Mouse (Mus musculus) limb, embryonic 10.5 days (tissue): ENCODE measurements around the gene Mfn2. TPM values are rescaled to one million over a fixed set of nuclear protein-coding genes. Genes with fewer than 3 reads are reported as not detected.
A peak's percentile ranks its signal among the peaks of the same experiment; 100 is the strongest.
"Not testable (repeated sequence)": the region's sequence is repeated elsewhere in the genome, so short reads cannot be mapped to it uniquely, and the experiment has no call there.

Source experiments
- DNase-seq: peaks from one replicate; pipeline ENCODE4 v3.0.0-alpha.2; 2017; ENCODE audit warnings: low spot score
- H3K27ac ChIP-seq: fragments of 300-500 bp; sonication (generic); 2 replicates; pipeline ENCODE4 v1.5.1; 2016; ENCODE audit warnings: mild to moderate bottlenecking
- H3K27me3 ChIP-seq: fragments of 300-500 bp; sonication (generic); 2 replicates; pipeline ENCODE4 v1.6.1; 2016; ENCODE audit warnings: low read depth, mild to moderate bottlenecking; ENCODE audit not compliant: poor library complexity, severe bottlenecking
- H3K36me3 ChIP-seq: fragments of 300-500 bp; sonication (generic); 2 replicates; pipeline ENCODE4 v1.6.1; 2016; ENCODE audit warnings: mild to moderate bottlenecking, moderate library complexity
- H3K4me1 ChIP-seq: fragments of 300-500 bp; sonication (generic); 2 replicates; pipeline ENCODE4 v1.6.1; 2016
- H3K4me3 ChIP-seq: fragments of 300-500 bp; sonication (generic); 2 replicates; pipeline ENCODE4 v1.5.1; 2016; ENCODE audit warnings: mild to moderate bottlenecking, moderate library complexity
- H3K9me3 ChIP-seq: fragments of 300-500 bp; sonication (generic); replicated peaks from 2 replicates; pipeline ENCODE4 v1.6.1; 2016; ENCODE audit warnings: mild to moderate bottlenecking
- WGBS: fragments of 180-500 bp; shearing (Covaris S2); methylation state at CpG from one replicate; pipeline ENCODE4 v1.1.7; 2016; 5-methylcytosine and 5-hydroxymethylcytosine counted together
- polyA plus RNA-seq: library from polyadenylated mRNA; unstranded; fragments of >200 nt; fragmentation: Nextera tagmentation; extraction: Ambion mirVana; gene quantifications from 2 replicates; pipeline ENCODE4 v1.2.1, GENCODE M21; 2016

Mfn2 gene
- polyA plus RNA-seq, 1 experiment from 2014 or later, result 31.5 TPM

- 66% methylated on average over 2 of the region's 2 CpGs for WGBS
- H3K27ac ChIP-seq, result no peak overlapping the region
- H3K27me3 ChIP-seq, result no peaks in the 10 kb centered on the region
- DNase-seq, result no peak
- H3K4me3 ChIP-seq, result no peak overlapping the region
- H3K9me3 ChIP-seq, result no peaks in the 10 kb centered on the region
- H3K36me3 ChIP-seq, result peaks cover 96% of the 10 kb centered on the region
- H3K4me1 ChIP-seq, result no peaks in the 10 kb centered on the region
These were observed 25.0 kb downstream of the Mfn2 start for GRCm38 (mm10) chr4:147879456-147879855.

DNA sequence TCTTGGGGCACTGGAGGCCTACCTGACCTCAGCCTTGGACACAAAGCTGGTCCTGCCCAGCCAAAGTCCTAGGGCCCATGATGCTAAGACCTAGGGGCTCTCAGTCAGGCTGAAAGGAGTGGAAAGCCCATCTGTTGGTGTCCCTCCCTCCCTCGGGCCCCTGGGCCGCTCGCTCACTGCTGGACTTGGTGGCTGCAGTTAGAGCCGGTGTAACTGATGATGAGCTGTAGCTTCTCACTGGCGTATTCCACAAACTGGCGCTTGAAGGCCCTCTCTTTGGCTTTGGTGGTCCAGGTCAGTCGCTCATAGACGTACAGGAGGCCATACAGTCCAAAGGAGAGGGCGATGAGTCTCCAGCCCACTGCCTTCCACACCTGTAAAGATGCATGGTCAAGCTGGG is 26.0 kb downstream of the Mfn2 start:
- H3K36me3 ChIP-seq, result peaks cover 97% of the 10 kb centered on the region
- DNase-seq, result no peak
- H3K9me3 ChIP-seq, result no peaks in the 10 kb centered on the region
- no peaks in the 10 kb centered on the region for H3K4me1 ChIP-seq
- H3K27me3 ChIP-seq, result no peaks in the 10 kb centered on the region
- WGBS, result 96% methylated on average over 9 of the region's 9 CpGs
- no peak overlapping the region for H3K27ac ChIP-seq
- H3K4me3 ChIP-seq, result no peak overlapping the region

- DNase-seq, result no peak
These were observed 28.5 kb downstream of the Mfn2 start for GRCm38 (mm10) chr4:147875852-147876575.

DNA sequence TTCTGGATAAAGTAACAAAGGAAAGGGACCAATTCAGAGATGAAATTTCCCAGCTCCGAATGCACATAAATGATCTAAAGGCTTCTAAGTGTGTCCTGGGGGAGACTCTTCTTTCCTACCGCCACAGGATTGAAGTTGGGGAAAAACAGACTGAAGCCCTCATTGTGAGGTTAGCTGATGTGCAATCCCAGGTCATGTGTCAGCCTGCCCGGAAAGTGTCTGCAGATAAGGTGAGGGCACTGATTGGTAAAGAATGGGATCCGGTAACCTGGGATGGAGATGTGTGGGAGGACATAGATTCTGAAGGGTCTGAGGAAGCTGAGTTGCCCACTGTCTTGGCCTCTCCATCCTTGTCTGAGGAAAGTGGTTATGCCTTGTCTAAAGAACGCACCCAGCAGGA is 35.3 kb downstream of the Mfn2 start:
- H3K36me3 ChIP-seq, result peaks cover 67% of the 10 kb centered on the region
- peak; percentile 37 for DNase-seq

More at GRCm38 (mm10) chr4:147875852-147876575, 28.5 kb downstream of the Mfn2 start:
- Histone ChIP-seq H3K4me1 (no peaks in the 10 kb centered on the region), H3K27me3 (no peaks in the 10 kb centered on the region), H3K36me3 (peaks cover 97% of the 10 kb centered on the region), H3K27ac (no peak overlapping the region), H3K9me3 (no peaks in the 10 kb centered on the region), H3K4me3 (no peak overlapping the region)
- 91% methylated on average over 4 of the region's 4 CpGs for WGBS

DNA sequence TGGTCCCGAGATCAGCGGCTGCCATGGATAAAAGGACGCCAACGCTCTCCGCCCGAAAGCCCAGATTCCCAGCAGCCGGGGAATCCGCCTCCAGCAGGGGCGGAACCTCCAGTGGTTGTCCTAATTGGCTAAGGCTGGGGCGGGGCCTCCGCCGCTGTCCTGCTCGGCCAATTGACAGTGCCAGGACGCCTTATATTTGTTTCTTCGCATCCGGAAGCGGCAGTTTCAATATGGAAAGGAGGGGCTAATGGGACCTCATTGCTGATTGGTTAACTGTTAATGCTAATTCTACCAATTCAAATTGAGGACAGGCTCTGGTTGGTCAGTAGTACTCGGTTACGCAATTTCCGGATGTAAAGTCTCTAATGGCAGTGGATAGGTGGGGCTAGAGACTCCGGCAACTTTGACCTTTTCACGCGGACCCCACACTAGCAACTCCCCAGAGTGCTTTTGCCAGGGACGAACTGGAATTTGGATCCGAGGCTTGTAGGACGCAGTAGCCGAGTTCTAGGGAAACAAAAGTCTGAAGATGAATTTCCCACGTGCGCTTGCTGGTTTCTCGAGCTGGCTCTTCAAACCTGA is 36.0 kb downstream of the Mfn2 start, which contains the start of the genes Miip and Fv1:
Gene Miip (minus strand): TSS at position 367 of the 582 bp plus-strand sequence.
Gene Fv1 (plus strand): TSS at position 530 of the 582 bp plus-strand sequence.
- peak within 1 kb of the TSS; percentile 89 for H3K27ac ChIP-seq
- H3K4me3 ChIP-seq, result peak within 1 kb of the TSS; percentile 96
- 0% methylated on average over 30 of the region's 30 CpGs for WGBS
- H3K4me1 ChIP-seq, result peaks cover 23% of the 10 kb centered on the region
- DNase-seq, result peak; percentile 92
- H3K9me3 ChIP-seq, result no peaks in the 10 kb centered on the region
- H3K27me3 ChIP-seq, result no peaks in the 10 kb centered on the region
- peaks cover 66% of the 10 kb centered on the region for H3K36me3 ChIP-seq

More for the DNA sequence above, 35.3 kb downstream of the Mfn2 start:
- H3K9me3 ChIP-seq, result no peaks in the 10 kb centered on the region
- WGBS, result 23% methylated on average over 5 of the region's 5 CpGs
- H3K27me3 ChIP-seq, result no peaks in the 10 kb centered on the region
- H3K4me1 ChIP-seq, result peaks cover 23% of the 10 kb centered on the region
- H3K27ac ChIP-seq, result peak overlapping the region; percentile 89
- peak overlapping the region; percentile 96 for H3K4me3 ChIP-seq

DNA sequence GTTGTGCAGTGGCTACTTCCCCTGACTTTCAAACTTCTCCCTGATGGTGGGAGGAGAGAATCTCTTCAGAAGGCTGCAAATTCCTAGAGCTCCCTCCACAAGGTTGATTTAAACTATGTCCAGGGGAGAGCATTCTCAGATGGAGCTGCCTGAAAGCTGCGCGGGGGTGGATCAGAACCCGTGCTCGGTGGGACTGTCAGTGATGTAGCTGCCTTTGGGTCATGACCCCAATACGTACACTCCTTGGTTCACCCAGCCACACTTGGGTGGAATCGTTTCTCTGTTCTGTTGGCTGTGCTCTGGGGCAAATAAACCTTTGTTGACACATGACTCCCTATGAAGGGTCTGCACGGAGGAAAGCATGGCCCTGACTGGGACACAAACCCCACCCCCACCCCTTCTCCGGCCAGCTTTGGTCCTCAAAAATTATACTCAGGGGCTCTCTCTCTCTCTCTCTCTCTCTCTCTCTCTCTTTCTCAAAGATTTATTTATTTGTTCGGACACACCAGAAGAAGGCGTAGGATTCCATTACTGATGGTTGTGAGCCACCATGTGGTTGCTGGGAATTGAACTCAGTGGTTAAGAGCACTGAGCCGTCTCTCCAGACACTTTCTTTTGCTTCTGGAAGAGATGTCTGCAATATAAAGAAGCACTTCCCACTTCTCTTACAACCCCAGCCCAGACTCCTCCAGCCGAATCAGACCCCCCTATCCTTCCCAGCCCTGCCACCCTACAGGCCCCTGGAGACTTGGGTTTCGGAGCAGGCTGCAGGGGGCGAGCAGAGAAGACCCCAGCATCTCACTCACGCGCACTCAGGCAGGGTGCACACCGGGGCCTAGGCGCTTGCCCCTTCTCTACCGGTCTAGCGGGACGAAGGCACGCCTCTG is 36.7 kb downstream of the Mfn2 start:
- Histone ChIP-seq H3K27ac (peak overlapping the region; percentile 89), H3K4me3 (peak overlapping the region; percentile 96), H3K9me3 (no peaks in the 10 kb centered on the region), H3K27me3 (no peaks in the 10 kb centered on the region), H3K4me1 (peaks cover 23% of the 10 kb centered on the region), H3K36me3 (peaks cover 66% of the 10 kb centered on the region)
- WGBS, result 8% methylated on average over 22 of the region's 22 CpGs
- no peak for DNase-seq

- not testable (repeated sequence) for H3K27ac ChIP-seq, H3K4me3 ChIP-seq, H3K27me3 ChIP-seq, H3K9me3 ChIP-seq, DNase-seq
- H3K4me1 ChIP-seq, result peaks cover 23% of the 10 kb centered on the region
- H3K36me3 ChIP-seq, result peaks cover 66% of the 10 kb centered on the region
- 43% methylated on average over 3 of the region's 3 CpGs for WGBS
These were observed 37.7 kb downstream of the Mfn2 start for GRCm38 (mm10) chr4:147866793-147867192.

- Histone ChIP-seq H3K27ac (no peak overlapping the region), H3K9me3 (no peaks in the 10 kb centered on the region), H3K36me3 (peaks cover 66% of the 10 kb centered on the region), H3K4me3 (no peak overlapping the region), H3K27me3 (no peaks in the 10 kb centered on the region), H3K4me1 (peaks cover 23% of the 10 kb centered on the region)
- 91% methylated on average over 9 of the region's 9 CpGs for whole genome bisulfite sequencing
- no peak for DNase-seq
These were observed 38.4 kb downstream of the Mfn2 start for GRCm38 (mm10) chr4:147866056-147866455.

GRCm38 (mm10) chr4:147865651-147866050 is 38.9 kb downstream of the Mfn2 start:
- H3K9me3 ChIP-seq, result no peaks in the 10 kb centered on the region
- peaks cover 66% of the 10 kb centered on the region for H3K36me3 ChIP-seq
- H3K27me3 ChIP-seq, result no peaks in the 10 kb centered on the region
- no peak overlapping the region for H3K4me3 ChIP-seq
- WGBS, result 100% methylated on average over 6 of the region's 6 CpGs
- H3K27ac ChIP-seq, result no peak overlapping the region
- peaks cover 23% of the 10 kb centered on the region for H3K4me1 ChIP-seq
- DNase-seq, result no peak

DNA sequence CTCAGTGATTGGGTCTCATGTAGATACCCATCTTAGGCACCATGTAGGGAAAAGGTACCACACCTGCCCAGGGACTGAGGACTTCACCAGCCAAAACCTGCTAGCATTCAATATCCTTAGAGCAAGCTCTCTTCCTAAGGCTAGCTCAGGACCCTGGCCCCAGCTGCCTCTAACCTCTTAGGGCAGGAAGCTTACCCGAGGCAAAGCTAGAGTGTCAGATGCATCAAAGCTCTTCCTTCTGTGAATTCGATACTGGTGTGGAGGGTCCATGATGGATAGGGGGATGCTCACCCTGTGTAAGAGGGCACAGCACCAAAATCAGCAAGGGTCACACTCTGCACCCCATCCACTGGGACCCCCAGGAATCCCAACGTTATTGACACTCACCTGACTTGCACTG is 42.5 kb downstream of the Mfn2 start:
- no peaks in the 10 kb centered on the region for H3K9me3 ChIP-seq
- no peaks in the 10 kb centered on the region for H3K27me3 ChIP-seq
- peaks cover 63% of the 10 kb centered on the region for H3K36me3 ChIP-seq
- no peak overlapping the region for H3K4me3 ChIP-seq
- WGBS, result 90% methylated on average over 3 of the region's 3 CpGs
- H3K27ac ChIP-seq, result no peak overlapping the region
- H3K4me1 ChIP-seq, result 0 out of 2 replicates have a peak, but pooled peaks cover under 1% of the 10 kb centered on the region
- DNase-seq, result no peak

DNA sequence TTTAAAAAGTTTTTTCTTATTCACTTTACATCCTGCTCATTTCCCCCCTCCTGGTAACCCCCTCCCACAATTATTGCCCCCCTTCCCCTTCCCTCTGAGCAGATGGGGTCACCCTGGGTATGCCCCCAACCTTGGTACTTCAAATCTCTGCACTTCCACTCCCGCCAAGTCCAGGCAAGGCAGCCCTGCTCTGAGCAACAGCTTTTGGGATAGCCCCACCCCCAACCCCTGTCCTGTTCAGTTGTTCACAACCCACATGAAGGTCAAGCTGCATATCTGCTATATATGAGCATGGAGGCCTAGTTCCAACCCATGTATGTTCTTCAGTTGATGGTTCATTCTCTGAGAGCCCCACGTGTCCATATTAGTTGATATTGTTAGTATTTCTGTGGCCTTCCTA is 53.7 kb downstream of the Mfn2 start:
- no peak for DNase-seq
- WGBS, result 87% methylated on average over 2 of the region's 2 CpGs
- no peak overlapping the region for H3K27ac ChIP-seq
- no peaks in the 10 kb centered on the region for H3K9me3 ChIP-seq
- no peaks in the 10 kb centered on the region for H3K27me3 ChIP-seq
- no peak overlapping the region for H3K4me3 ChIP-seq
- peaks cover 14% of the 10 kb centered on the region for H3K4me1 ChIP-seq
- H3K36me3 ChIP-seq, result 0 out of 2 replicates have a peak, but pooled peaks cover 2% of the 10 kb centered on the region

- Histone ChIP-seq H3K4me1 (peaks cover 14% of the 10 kb centered on the region), H3K9me3 (no peaks in the 10 kb centered on the region), H3K27ac (peak overlapping the region; percentile 85), H3K36me3 (peaks cover 10% of the 10 kb centered on the region), H3K27me3 (no peaks in the 10 kb centered on the region), H3K4me3 (peak overlapping the region; percentile 71)
- no peak for DNase-seq
- 14% methylated on average over 4 of the region's 4 CpGs for WGBS
These were observed 55.9 kb downstream of the Mfn2 start for GRCm38 (mm10) chr4:147848584-147848991.
